Mouse (Mus musculus) brain, embryonic 18.5 days (tissue): ENCODE measurements around the gene Gatm.
A peak's percentile ranks its signal among the peaks of the same experiment; 100 is the strongest.

ENCODE experiments used
- DNase-seq: peaks from one replicate; pipeline ENCODE4 v3.0.0-alpha.2; 2012; ENCODE audit warnings: low read depth, low spot score

The Gatm gene

GRCm38 (mm10) chr2:122608820-122609219 lies 2.3 kb downstream of the Gatm start:
- DNase-seq: no peak

- no peak for DNase-seq
Observed at GRCm38 (mm10) chr2:122605829-122606228, 5.3 kb downstream of the Gatm start.

GRCm38 (mm10) chr2:122601354-122601753 lies 9.7 kb downstream of the Gatm start:
- no peak for DNase-seq

- no peak for DNase-seq
Observed at GRCm38 (mm10) chr2:122599736-122600135, 11.4 kb downstream of the Gatm start.

- no peak for DNase-seq
Observed at GRCm38 (mm10) chr2:122595461-122595860, 15.6 kb downstream of the Gatm start.

- no peak for DNase-seq
Observed at GRCm38 (mm10) chr2:122591213-122591612, 19.9 kb downstream of the Gatm start.

GRCm38 (mm10) chr2:122590351-122590750 lies 20.8 kb downstream of the Gatm start:
- DNase-seq: no peak

GRCm38 (mm10) chr2:122587861-122588519 lies 23.1 kb downstream of the Gatm start:
- DNase-seq: no peak

GRCm38 (mm10) chr2:122586258-122586657 lies 24.8 kb downstream of the Gatm start:
- no peak for DNase-seq

- DNase-seq: no peak
Observed at GRCm38 (mm10) chr2:122582324-122582723, 28.8 kb downstream of the Gatm start.

GRCm38 (mm10) chr2:122581361-122582017 lies 29.6 kb downstream of the Gatm start:
- no peak for DNase-seq

- DNase-seq: no peak
Observed at GRCm38 (mm10) chr2:122580426-122580825, 30.7 kb downstream of the Gatm start.

- DNase-seq: no peak
Observed at GRCm38 (mm10) chr2:122577316-122577715, 33.8 kb downstream of the Gatm start.

GRCm38 (mm10) chr2:122576295-122576694 lies 34.8 kb downstream of the Gatm start:
- DNase-seq: no peak

- DNase-seq: no peak
Observed at GRCm38 (mm10) chr2:122575470-122575869, 35.6 kb downstream of the Gatm start.

- no peak for DNase-seq
Observed at GRCm38 (mm10) chr2:122572438-122572837, 38.7 kb downstream of the Gatm start.

- DNase-seq: no peak
Observed at GRCm38 (mm10) chr2:122571326-122571725, 39.8 kb downstream of the Gatm start.

GRCm38 (mm10) chr2:122570430-122570829 lies 40.7 kb downstream of the Gatm start:
- no peak for DNase-seq

GRCm38 (mm10) chr2:122569439-122569838 lies 41.7 kb downstream of the Gatm start:
- DNase-seq: no peak

- DNase-seq: no peak
Observed at GRCm38 (mm10) chr2:122562251-122562650, 48.9 kb downstream of the Gatm start.

GRCm38 (mm10) chr2:122561221-122561620 lies 49.9 kb downstream of the Gatm start:
- no peak for DNase-seq

GRCm38 (mm10) chr2:122558317-122558716 lies 52.8 kb downstream of the Gatm start:
- DNase-seq: peak; percentile 26
